ENCODE assay signal across 29 mouse cellular contexts in the genomic region with DNA sequence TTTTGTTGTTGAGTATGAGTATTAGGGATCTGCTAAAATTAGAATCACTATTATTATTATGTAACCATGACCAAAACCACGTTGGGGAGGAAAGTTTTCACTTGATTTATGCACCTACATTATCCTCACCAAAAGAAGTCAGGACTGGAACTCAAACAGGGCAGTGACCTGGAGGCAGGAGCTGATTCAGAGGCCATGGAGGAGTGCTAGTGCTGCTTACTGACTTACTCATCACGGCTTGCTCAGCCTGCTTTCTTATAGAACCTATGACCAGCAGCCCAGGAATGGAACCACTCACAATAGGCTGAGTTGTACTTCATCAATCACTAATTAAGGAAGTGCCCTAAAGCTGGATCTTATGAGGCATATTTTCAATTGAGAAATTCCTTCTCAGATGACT.
"Had no signal": no experiment of that assay in that cellular context is flagged by ENCODE, and none has a peak within 500 bp of the region (broad histone marks: within the 10 kb centered on the region; RNA-seq: fewer than 3 reads in every experiment).

No protein-coding gene starts in this region.

- H3K36me3 ChIP-seq: heart, embryonic 10.5 days; heart, embryonic 12.5 days; hindbrain, embryonic 10.5 days; hindbrain, embryonic 12.5 days; intestine, embryonic 15.5 days; kidney, embryonic 15.5 days; limb, embryonic 10.5 days; limb, embryonic 12.5 days; liver, embryonic 13.5 days; liver, embryonic 15.5 days had no signal

- H3K9ac ChIP-seq: heart, embryonic 12.5 days; hindbrain, embryonic 12.5 days; hindbrain, embryonic 14.5 days; intestine, embryonic 15.5 days; kidney, embryonic 15.5 days; limb, embryonic 12.5 days; liver, embryonic 13.5 days; liver, embryonic 15.5 days had no signal

- H3K4me1 ChIP-seq: heart, embryonic 10.5 days; heart, embryonic 12.5 days; hindbrain, embryonic 10.5 days; hindbrain, embryonic 12.5 days; intestine, embryonic 15.5 days; kidney, embryonic 15.5 days; limb, embryonic 10.5 days; limb, embryonic 12.5 days; liver, embryonic 13.5 days; liver, embryonic 15.5 days had no signal

- H3K4me2 ChIP-seq: heart, embryonic 12.5 days; hindbrain, embryonic 12.5 days; hindbrain, embryonic 14.5 days; intestine, embryonic 15.5 days; kidney, embryonic 15.5 days; limb, embryonic 12.5 days; liver, embryonic 11.5 days; liver, embryonic 13.5 days; liver, embryonic 15.5 days had no signal

- ATAC-seq: hindbrain, embryonic 16.5 days; inflammation-experienced regulatory T-cells, adult 6 months; intestine, embryonic 15.5 days; intestine, postnatal 0 days had no signal

- H3K27me3 ChIP-seq: heart, embryonic 12.5 days; hindbrain, embryonic 12.5 days; intestine, embryonic 15.5 days; kidney, embryonic 15.5 days; limb, embryonic 12.5 days; liver, embryonic 13.5 days; liver, embryonic 15.5 days had no signal

- H3K9me3 ChIP-seq: heart, embryonic 10.5 days; heart, embryonic 12.5 days; hindbrain, embryonic 10.5 days; hindbrain, embryonic 12.5 days; intestine, embryonic 15.5 days; kidney, embryonic 15.5 days; limb, embryonic 10.5 days; limb, embryonic 12.5 days; liver, embryonic 13.5 days; liver, embryonic 15.5 days had no signal

- H3K4me3 ChIP-seq: gastrocnemius, adult 2 months; heart, embryonic 10.5 days; heart, embryonic 12.5 days; hindbrain, embryonic 10.5 days; hindbrain, embryonic 12.5 days; intestine, embryonic 15.5 days; kidney, embryonic 15.5 days; limb, embryonic 10.5 days; limb, embryonic 12.5 days; liver, embryonic 13.5 days; liver, embryonic 15.5 days had no signal

- H3K27ac ChIP-seq: gastrocnemius, adult 2 months; heart, embryonic 10.5 days; hindbrain, embryonic 10.5 days; hindbrain, embryonic 12.5 days; hindbrain, embryonic 14.5 days; intestine, embryonic 15.5 days; kidney, embryonic 15.5 days; kidney, postnatal 0 days; limb, embryonic 10.5 days; limb, embryonic 12.5 days; liver, embryonic 13.5 days; liver, embryonic 15.5 days had no signal

- DNase-seq: gastrocnemius, adult 2 months; gastrocnemius, postnatal 10 days; gastrocnemius, postnatal 25 days; heart, adult 18-20 months; heart, postnatal 10 days; heart, postnatal 4 days; kidney, adult 18-20 months; kidney, adult 8-10 months; kidney, postnatal 14 days; kidney, postnatal 36 days; layer of hippocampus, adult 9-11 months; layer of hippocampus, postnatal 36 days; liver; liver, embryonic 13.5 days had no signal
